Mouse (Mus musculus): ENCODE measurements around the gene Gm10322.

Gene Gm10322

DNA sequence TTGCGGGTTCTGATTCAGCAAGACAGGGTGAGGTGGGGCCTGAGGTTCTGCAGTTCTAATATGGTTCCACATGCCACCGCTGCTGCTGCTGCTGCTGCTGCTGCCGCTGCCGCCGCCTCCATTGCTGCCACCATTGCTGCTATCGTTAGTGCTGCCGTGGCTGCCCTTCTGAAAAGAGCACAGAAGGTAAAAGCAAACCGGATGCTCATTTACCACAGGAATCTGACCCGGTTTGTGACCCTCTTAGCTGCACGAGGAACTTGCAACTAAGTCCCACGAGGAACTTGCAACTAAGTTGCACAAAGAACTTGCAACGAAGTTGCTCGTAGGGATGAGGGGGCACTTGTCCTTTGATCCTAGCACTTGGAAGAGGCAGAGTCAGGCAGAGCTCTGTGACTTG lies 40.9 kb downstream of the Gm10322 start:
- no peak for DNase-seq (ENCODE audit: low read depth)

DNA sequence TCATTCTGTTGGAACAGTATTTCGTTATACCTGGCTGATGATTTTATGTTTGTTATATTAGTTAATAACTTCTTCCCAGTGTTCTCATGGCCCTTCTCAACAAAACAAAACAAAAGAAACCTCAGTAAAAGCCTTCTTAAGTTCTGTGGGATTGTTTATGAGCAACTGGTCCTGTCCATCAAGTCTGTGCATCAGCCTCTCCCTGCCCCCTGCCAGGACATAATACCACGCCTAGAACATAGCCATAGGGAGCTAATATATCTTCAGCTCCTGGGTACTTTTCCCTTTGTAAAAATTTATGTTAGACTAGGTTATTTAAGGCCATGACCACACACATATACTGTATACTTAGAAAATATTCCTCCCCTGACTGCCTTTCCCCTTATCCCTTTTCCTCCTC lies 48.9 kb downstream of the Gm10322 start:
- no peak for DNase-seq (ENCODE audit: low read depth)

- no peak for DNase-seq (ENCODE audit: low read depth)
Observed at GRCm38 (mm10) chr10:59665503-59666291, 49.8 kb downstream of the Gm10322 start.

Measured in NIH3T3 (cell line).